Mouse (Mus musculus): ENCODE measurements around the gene R3hdm4. TPM values are rescaled to one million over a fixed set of nuclear protein-coding genes. Genes with fewer than 3 reads are reported as not detected.

The R3hdm4 gene
- total and polyA plus RNA-seq, 3 experiments = 10.5 to 59.4 (median 22.3) TPM

DNA sequence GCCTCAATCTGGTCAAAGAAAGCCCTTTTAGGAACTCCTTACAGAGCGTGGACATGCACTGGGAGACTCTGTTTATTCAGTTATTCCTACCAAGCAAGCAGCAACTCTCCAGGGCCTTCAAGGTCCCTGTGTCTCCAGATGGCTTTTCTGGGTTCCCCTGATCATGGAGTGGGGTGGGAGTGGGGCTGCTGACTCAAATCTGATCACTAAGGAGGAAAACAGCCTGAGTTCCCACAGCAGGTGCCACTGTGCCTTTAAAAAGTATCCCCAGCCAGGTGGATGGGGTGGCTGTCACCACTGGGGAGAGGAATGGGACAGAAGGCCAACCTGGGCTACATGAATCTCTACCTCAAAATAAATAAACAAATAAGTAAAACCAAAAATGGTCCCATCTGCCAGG lies 22.0 kb upstream of the R3hdm4 start:
- H3K27ac ChIP-seq (ENCODE audit: insufficient read depth, low read depth) = peak overlapping the region; percentile 89
- no peak overlapping the region for H3K9ac ChIP-seq (ENCODE audit: insufficient read depth, low read depth)

DNA sequence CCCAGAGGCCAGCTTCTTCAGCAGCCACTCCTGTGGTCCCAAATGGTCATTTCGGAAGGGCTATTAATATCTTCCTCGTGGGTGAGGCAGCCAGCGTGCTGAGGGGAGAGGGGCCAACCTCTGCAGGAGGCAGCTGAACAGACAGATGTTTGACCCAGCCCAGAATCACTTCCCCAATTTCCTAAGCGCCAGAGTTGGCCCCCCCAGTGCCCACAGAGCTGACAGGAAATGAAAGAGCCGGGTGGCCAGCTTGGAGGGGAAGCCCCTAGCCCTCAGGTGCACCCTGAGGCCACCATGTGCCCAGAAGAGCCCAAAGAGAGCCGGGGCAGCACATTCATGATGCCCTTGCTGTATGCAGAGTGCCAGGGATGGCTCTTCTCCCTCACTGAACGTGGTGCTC lies 19.7 kb upstream of the R3hdm4 start:
- H3K9ac ChIP-seq (ENCODE audit: insufficient read depth, low read depth) = no peak overlapping the region
- peak; percentile 96 for DNase-seq (ENCODE audit: extremely low read depth)
- H3K79me2 ChIP-seq (replicated peaks; ENCODE audit: control insufficient read depth, extremely low read depth, insufficient read depth, poor library complexity, severe bottlenecking) = peaks cover 82% of the 10 kb centered on the region
- H3K36me3 ChIP-seq (replicated peaks in 1 of 2; ENCODE audit: control insufficient read depth in 1 of 2, insufficient read depth in 1 of 2, low read length in 1 of 2) = peaks cover 44 to 85% of the 10 kb centered on the region in 2 experiments
- peak overlapping the region; percentile 77 for H3K4me2 ChIP-seq (ENCODE audit: insufficient read depth, low read depth, poor library complexity, severe bottlenecking)
- H3K27me3 ChIP-seq (replicated peaks) = no peaks in the 10 kb centered on the region
- H3K27ac ChIP-seq (ENCODE audit: insufficient read depth, low read depth) = peak overlapping the region; percentile 97
- dilution Hi-C loops (cut with MboI; ENCODE audit: extremely low pct_ligation_motif_present, extremely low pct_unique_long_range_greater_than_20kb, low sequenced_read_pairs) (no loop called here), in situ Hi-C loops (cut with MboI; ENCODE audit: low pct_ligation_motif_present, low pct_unique_long_range_greater_than_20kb, low sequenced_read_pairs) (no loop called here)
- no peaks in the 10 kb centered on the region for H3K9me3 ChIP-seq (replicated peaks; ENCODE audit: low read length)
- peaks cover 77 to 99% of the 10 kb centered on the region in 2 experiments for H3K4me1 ChIP-seq (ENCODE audit: control insufficient read depth in 1 of 2, insufficient read depth in 2 of 2)
- H3K4me3 ChIP-seq (replicated peaks in 1 of 3; ENCODE audit: low read depth in 2 of 3, low read length in 2 of 3, poor library complexity in 1 of 3) = no peak overlapping the region
- peak; percentile 72; the same call in 1 of the 2 replicates for TF ChIP-seq UBTF (IDR thresholded peaks at IDR 0.05; ENCODE audit: low read depth, low read length)
- peak; percentile 100 for TF ChIP-seq TCF12 (IDR thresholded peaks at IDR 0.05; ENCODE audit: low read depth, low read length)
- TF ChIP-seq MAX (IDR thresholded peaks at IDR 0.05; ENCODE audit: low read length) = peak; percentile 95
- TF ChIP-seq POLR2A (IDR thresholded peaks at IDR 0.05; ENCODE audit: low read depth, low read length) = peak; percentile 44; the same call in 1 of the 2 replicates
- TF ChIP-seq ZNF384 (IDR thresholded peaks at IDR 0.05; ENCODE audit: low read depth, low read length) = peak; percentile 85
- TF ChIP-seq SMC3 (IDR thresholded peaks at IDR 0.05; ENCODE audit: low read depth, low read length) = peak; percentile 18; the same call in 1 of the 2 replicates
- no peak for TF ChIP-seq USF1 (IDR thresholded peaks at IDR 0.05; ENCODE audit: low read depth, low read length)
- TF ChIP-seq NRF1 (IDR thresholded peaks at IDR 0.05; ENCODE audit: low read depth, low read length) = peak; percentile 56
- peak; percentile 97 for TF ChIP-seq CHD2 (IDR thresholded peaks at IDR 0.05; ENCODE audit: low read length)
- no peak; the same call in 1 of the 2 replicates for TF ChIP-seq CHD1 (IDR thresholded peaks at IDR 0.05; ENCODE audit: low read depth, low read length)
- no peak for TF ChIP-seq ZC3H11A (IDR thresholded peaks at IDR 0.05; ENCODE audit: low read depth, low read length)
- no peak for TF ChIP-seq USF2 (conservative IDR thresholded peaks at IDR 0.05; ENCODE audit: low read depth, low read length)
- peak; percentile 40; the same call in 1 of the 2 replicates for TF ChIP-seq JUN (IDR thresholded peaks at IDR 0.05; ENCODE audit: insufficient read depth, low read depth, low read length)
- TF ChIP-seq KAT2A (IDR thresholded peaks at IDR 0.05; ENCODE audit: insufficient replicate concordance, low read length) = peak; percentile 66; the same call in 1 of the 2 replicates
- peak; percentile 66 for TF ChIP-seq POLR2AphosphoS2 (IDR thresholded peaks at IDR 0.05; ENCODE audit: low read depth, low read length)
- TF ChIP-seq HCFC1 (IDR thresholded peaks at IDR 0.05; ENCODE audit: low read depth, low read length) = peak; percentile 53
- 0 out of 2 replicates have a peak, but pooled peaks have one; percentile 53 for TF ChIP-seq E2F4 (IDR thresholded peaks at IDR 0.05; ENCODE audit: insufficient replicate concordance, low read depth, low read length)
- TF ChIP-seq RCOR1 (conservative IDR thresholded peaks at IDR 0.05; ENCODE audit: low read depth, low read length) = peak; percentile 100
- TF ChIP-seq SIN3A (IDR thresholded peaks at IDR 0.05; ENCODE audit: low read length) = peak; percentile 96; the same call in 1 of the 2 replicates
- 0 out of 2 replicates have a peak, but pooled peaks have one; percentile 43 for TF ChIP-seq NELFE (IDR thresholded peaks at IDR 0.05; ENCODE audit: low read depth, low read length)
- TF ChIP-seq ETS1 (conservative IDR thresholded peaks at IDR 0.05; ENCODE audit: low read depth, low read length) = peak; percentile 96
- TF ChIP-seq RAD21 (IDR thresholded peaks at IDR 0.05; ENCODE audit: low read depth, low read length) = no peak; the same call in none of the 2 replicates
- peak; percentile 90 for TF ChIP-seq MXI1 (IDR thresholded peaks at IDR 0.05; ENCODE audit: low read depth, low read length)
- TF ChIP-seq ZMIZ1 (IDR thresholded peaks at IDR 0.05; ENCODE audit: low read depth, low read length) = peak; percentile 94

More for the DNA sequence above, 22.0 kb upstream of the R3hdm4 start:
- DNase-seq (ENCODE audit: extremely low read depth) = peak; percentile 45
- H3K9me3 ChIP-seq (replicated peaks; ENCODE audit: low read length) = no peaks in the 10 kb centered on the region
- dilution Hi-C loops (cut with MboI; ENCODE audit: extremely low pct_ligation_motif_present, extremely low pct_unique_long_range_greater_than_20kb, low sequenced_read_pairs) = no loop called here
- in situ Hi-C loops (cut with MboI; ENCODE audit: low pct_ligation_motif_present, low pct_unique_long_range_greater_than_20kb, low sequenced_read_pairs) = no loop called here
- peaks cover 44 to 85% of the 10 kb centered on the region in 2 experiments for H3K36me3 ChIP-seq (replicated peaks in 1 of 2; ENCODE audit: control insufficient read depth in 1 of 2, insufficient read depth in 1 of 2, low read length in 1 of 2)
- TF ChIP-seq ETS1 (conservative IDR thresholded peaks at IDR 0.05; ENCODE audit: low read depth, low read length) (peak; percentile 49; the same call in 1 of the 2 replicates), ZKSCAN1 (IDR thresholded peaks at IDR 0.05; ENCODE audit: borderline replicate concordance, low read depth, low read length) (no peak), EP300 (IDR thresholded peaks at IDR 0.05; ENCODE audit: low read length) (peak; percentile 60; the same call in 1 of the 2 replicates), RCOR1 (conservative IDR thresholded peaks at IDR 0.05; ENCODE audit: low read depth, low read length) (peak; percentile 68; the same call in 1 of the 2 replicates), IRF4 (IDR thresholded peaks at IDR 0.05; ENCODE audit: low read depth, low read length) (peak; percentile 57; the same call in 1 of the 2 replicates), MEF2A (IDR thresholded peaks at IDR 0.05; ENCODE audit: borderline replicate concordance, low read depth, low read length) (peak; percentile 55; the same call in 1 of the 2 replicates), MAFK (IDR thresholded peaks at IDR 0.05; ENCODE audit: insufficient replicate concordance, low read length) (0 out of 2 replicates have a peak, but pooled peaks have one; percentile 9), POLR2A (IDR thresholded peaks at IDR 0.05; ENCODE audit: low read depth, low read length) (no peak; the same call in 1 of the 2 replicates), SIN3A (IDR thresholded peaks at IDR 0.05; ENCODE audit: low read length) (peak; percentile 48), ZMIZ1 (IDR thresholded peaks at IDR 0.05; ENCODE audit: low read depth, low read length) (0 out of 2 replicates have a peak, but pooled peaks have one; percentile 25), POLR2AphosphoS2 (IDR thresholded peaks at IDR 0.05; ENCODE audit: low read depth, low read length) (peak; percentile 46; the same call in 1 of the 2 replicates), CHD2 (IDR thresholded peaks at IDR 0.05; ENCODE audit: low read length) (peak; percentile 75; the same call in 1 of the 2 replicates), TCF12 (IDR thresholded peaks at IDR 0.05; ENCODE audit: low read depth, low read length) (peak; percentile 71), PAX5 (IDR thresholded peaks at IDR 0.05; ENCODE audit: low read length) (no peak), USF1 (IDR thresholded peaks at IDR 0.05; ENCODE audit: low read depth, low read length) (no peak), MAZ (IDR thresholded peaks at IDR 0.05; ENCODE audit: low read depth, low read length) (0 out of 2 replicates have a peak, but pooled peaks have one; percentile 51), MYC (IDR thresholded peaks at IDR 0.05; ENCODE audit: low read depth, low read length) (0 out of 2 replicates have a peak, but pooled peaks have one; percentile 32)
- H3K4me3 ChIP-seq (replicated peaks in 1 of 3; ENCODE audit: low read depth in 2 of 3, low read length in 2 of 3, poor library complexity in 1 of 3) = no peak overlapping the region
- no peaks in the 10 kb centered on the region for H3K27me3 ChIP-seq (replicated peaks)
- peaks cover 75% of the 10 kb centered on the region for H3K79me2 ChIP-seq (replicated peaks; ENCODE audit: control insufficient read depth, extremely low read depth, insufficient read depth, poor library complexity, severe bottlenecking)
- H3K4me2 ChIP-seq (ENCODE audit: insufficient read depth, low read depth, poor library complexity, severe bottlenecking) = 0 out of 2 replicates have a peak overlapping the region, but pooled peaks have one; percentile 5
- peaks cover 62 to 97% of the 10 kb centered on the region in 2 experiments for H3K4me1 ChIP-seq (ENCODE audit: control insufficient read depth in 1 of 2, insufficient read depth in 2 of 2)

Data from CH12.LX (cell line).